Mouse (Mus musculus): ENCODE measurements around the gene Ptges.
A peak's percentile ranks its signal among the peaks of the same experiment; 100 is the strongest.
"Not testable (repeated sequence)": the region's sequence is repeated elsewhere in the genome, so short reads cannot be mapped to it uniquely, and the experiment has no call there.

Gene Ptges

DNA sequence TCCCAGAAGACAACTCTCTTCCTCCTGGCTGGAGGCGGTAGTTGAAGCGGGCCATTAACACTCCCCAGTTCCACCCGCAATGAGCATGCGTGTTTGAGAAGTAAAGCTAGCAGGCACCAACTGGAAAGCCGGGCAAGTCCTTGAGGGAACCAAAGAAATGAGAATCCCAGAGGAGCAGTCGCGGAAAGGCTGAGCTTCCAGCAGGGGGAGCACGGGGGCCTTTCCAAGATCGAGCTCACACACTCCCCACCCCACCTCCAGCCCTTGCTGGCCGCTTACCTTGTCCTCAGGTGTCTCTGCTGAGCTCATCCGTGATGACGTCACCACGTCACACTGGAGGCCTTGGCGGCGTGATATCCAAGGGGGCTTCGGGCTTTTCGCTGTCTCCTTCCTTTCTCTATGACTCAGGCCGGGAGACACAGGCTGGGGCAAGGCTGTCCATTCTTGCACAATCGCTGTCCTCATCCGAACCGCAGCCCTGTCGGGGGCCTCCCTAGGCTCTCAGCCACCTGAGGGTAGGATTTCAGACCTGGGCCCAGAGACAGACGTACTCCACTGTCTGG is at the start of gene Ptges:
Ptges (minus strand) TSS at position 381 of the 563 bp plus-strand sequence.
- DNase-seq, result peak; percentile 80

DNA sequence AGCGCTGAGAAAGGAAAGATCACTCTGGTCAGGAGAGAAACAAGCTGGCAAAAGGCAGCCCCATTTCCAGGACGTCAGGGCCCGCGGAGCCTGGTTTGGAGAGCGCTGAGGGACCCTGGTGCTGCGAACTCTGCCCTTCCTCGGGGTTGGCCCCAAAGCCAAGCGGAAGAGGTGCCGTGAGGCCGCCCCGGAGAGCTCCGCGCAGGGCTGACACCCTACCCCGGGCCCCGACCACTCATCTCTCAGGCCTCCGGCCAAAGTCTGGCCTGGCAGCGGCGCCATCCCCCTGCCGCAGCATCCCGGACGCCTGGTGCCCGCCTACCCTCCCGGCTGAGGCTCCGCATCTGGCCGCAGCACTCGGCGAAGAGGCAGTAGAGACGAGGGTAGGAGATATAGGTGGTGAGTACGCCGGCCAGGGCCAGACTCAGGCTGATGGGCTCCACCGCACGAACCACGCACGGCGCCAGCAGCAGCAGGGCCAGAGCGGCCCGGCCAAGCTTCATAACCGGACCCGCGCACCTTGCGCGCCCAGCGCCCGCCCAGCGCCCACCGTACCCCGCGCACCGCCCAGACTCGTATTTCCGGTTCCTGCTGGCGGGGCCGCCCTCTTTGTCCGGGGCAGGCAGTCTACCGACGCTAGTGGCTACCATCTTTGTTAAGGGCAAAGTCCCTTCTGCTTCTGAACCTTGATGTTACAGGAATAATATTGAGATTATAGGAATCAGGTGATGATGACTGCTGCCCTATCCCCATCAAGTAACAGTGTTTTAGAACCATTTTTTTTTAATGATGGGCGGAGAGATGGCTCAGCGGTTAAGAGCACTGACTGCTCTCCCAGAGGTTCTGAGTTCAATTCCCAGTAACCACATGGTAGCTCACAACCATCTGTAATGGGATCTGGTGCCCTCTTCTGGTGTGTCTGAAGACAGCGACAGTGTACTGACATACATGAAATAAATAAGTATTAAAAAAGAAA is 38.0 kb upstream of the Ptges start, which contains the start of gene Tor1a:
Tor1a (minus strand) TSS at position 582 of the 976 bp plus-strand sequence.
- peak; percentile 90 for DNase-seq

GRCm38 (mm10) chr2:30966826-30967225 is 37.2 kb upstream of the Ptges start:
- DNase-seq, result no peak

DNA sequence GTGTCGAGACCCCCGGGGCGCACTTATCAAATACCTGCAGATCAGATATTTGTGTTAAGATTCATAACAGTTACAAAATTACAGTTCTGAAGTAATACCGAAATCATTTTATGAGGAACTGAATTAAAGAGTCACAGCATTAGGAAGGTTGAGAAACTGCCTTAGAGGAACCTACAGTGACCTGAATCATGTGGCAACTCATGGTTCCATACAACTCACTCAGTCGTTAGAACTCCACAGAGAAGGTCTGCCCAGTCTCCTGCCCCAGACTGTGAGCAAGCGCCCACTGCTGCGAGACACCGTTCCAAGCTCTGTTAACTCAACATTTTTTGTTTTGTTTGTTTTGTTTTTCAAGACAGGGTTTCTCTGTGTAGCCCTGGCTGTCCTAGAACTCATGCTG is 36.0 kb upstream of the Ptges start:
- no peak for DNase-seq

DNA sequence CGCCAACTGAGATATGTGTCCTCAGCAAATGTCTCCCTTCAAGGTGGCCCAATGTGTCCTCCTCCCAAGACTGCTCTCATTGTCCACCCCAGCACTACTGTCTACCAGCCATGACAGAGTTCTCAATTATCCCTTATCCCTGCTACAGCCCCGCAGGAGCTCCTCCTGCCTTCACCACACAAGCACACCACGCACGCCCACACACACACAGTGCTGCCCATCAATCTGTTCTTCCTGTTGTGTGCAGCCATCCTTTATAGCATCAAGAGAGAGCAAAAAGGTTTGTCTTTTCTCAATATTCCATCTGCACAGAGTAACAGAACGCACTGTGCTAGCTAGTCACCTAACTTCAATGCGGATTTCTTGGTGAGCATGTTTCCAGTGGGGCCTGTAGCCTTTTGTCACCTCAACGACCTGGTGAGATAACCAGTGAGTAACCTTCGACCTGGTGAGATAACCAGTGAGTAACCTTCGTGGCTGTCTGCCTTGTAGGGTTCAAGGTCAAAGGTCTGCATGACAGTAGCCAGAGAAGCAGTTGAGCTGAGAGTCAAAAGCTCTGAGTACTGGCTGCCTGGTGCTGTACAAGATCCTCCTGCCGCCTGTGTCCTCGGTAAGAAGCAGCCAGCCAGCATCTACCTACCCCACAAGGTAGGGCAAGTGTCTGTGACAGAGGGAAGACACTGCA is 33.0 kb upstream of the Ptges start:
- no peak for DNase-seq

GRCm38 (mm10) chr2:30959856-30960255 is 30.2 kb upstream of the Ptges start:
- no peak for DNase-seq

DNA sequence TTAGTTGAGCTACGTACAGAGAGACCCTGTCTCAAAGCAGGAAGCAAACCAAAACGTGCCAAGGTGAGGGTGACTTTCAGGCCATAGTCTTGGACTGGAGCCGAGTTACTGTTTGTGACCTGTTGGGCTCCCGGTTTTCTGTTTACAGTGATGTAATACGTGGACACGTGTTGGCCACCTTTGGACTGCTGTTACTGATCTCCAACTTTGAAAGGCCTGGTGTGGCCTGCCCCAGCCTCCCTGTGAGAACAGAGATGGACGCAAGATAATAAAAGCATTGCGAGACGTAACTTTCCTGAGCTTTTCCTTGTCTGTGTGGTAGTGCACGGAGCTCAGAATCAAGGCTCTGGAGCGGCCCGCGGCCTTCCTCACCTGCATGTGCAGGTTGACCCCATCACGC is 29.1 kb upstream of the Ptges start:
- peak; percentile 32 for DNase-seq

DNA sequence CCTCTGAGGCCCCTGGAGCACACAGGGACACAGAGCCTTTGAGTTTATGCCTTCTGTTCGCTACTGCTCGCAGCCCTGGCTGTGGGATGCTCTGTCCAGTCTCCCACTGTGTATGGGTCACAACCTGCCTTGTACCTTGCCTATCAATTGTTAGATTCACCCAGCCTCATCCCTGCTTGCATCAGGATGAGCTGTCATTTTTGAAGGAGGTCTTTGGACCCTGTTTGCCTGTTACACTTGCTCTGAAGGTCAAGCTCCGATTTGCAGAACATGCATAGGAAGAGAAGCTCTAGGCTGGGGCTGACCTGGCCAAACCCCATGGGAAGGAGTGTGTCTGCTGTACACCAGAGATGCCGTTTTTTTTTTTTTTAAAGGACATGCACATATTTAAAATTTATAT is 27.8 kb upstream of the Ptges start:
- no peak for DNase-seq

- no peak for DNase-seq
Measured at GRCm38 (mm10) chr2:30954797-30955196, 25.1 kb upstream of the Ptges start.

- peak; percentile 88 for DNase-seq
Measured at GRCm38 (mm10) chr2:30952824-30953490, 23.3 kb upstream of the Ptges start, which contains the start of gene Tor1b. Gene Tor1b (plus strand): TSS chr2:30952959.

- DNase-seq, result no peak
Measured at GRCm38 (mm10) chr2:30952457-30952823, 22.8 kb upstream of the Ptges start.

DNA sequence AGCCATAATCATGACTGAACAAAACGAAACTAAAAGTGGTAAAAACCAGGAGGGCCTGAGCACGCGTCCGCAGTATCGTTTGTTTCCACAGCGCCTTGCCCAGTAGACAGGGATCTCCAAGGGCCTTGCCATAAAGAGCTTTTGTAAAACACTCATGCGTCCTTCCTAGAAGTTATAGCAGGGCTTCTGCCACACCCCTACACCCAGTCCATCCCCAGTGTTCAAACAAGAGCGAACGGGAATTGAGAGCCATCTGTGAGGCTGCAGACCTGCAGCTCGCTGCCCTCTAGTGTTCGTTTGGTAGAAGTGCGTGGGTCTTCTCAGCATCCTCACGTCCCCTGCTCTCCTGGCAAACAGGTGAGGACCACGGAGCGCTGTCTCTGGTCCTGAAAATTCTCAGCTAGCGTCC is 12.9 kb upstream of the Ptges start:
- peak; percentile 75 for DNase-seq

DNA sequence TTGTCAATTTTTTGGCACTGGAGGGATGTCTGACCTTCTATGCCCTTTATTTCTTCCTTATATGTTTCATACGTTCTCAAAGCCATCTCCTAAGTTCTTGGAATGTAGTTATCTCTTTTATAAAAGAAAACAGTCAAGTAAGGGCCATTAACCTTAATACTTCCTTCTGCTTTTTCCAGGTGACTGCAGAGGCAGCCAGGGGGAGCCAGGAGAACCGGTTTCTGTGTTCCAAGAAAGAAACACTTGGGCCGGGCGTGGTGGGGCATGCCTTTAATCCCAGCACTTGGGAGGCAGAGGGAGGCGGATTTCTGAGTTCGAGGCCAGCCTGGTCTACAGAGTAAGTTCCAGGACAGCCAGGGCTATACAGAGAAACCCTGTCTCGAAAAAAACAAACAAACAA is 12.5 kb upstream of the Ptges start:
- not testable (repeated sequence) for DNase-seq

DNA sequence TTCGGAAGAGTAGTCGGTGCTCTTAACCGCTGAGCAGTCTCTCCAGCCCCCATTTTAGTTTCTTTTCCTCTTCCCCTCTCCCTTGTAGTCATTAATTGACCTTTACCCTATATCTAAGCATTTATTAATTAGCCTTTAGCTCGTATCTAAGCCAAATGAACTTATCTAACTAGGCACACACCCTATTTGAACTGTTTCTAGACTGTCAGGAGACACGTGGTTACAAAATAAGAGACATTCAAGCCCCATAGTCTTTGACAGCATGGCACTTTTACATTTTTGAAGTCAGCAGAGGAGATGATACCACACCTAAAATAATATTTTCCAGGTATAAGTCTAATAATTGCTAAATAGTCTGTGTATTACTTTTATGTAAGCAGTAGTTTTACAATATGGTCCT is 11.9 kb upstream of the Ptges start:
- no peak for DNase-seq

GRCm38 (mm10) chr2:30938574-30938991 is 8.9 kb upstream of the Ptges start:
- DNase-seq, result no peak

- no peak for DNase-seq
Measured at GRCm38 (mm10) chr2:30937731-30938130, 8.1 kb upstream of the Ptges start.

GRCm38 (mm10) chr2:30936808-30937207 is 7.1 kb upstream of the Ptges start:
- no peak for DNase-seq

- DNase-seq, result peak; percentile 75
Measured at GRCm38 (mm10) chr2:30933917-30934450, 4.3 kb upstream of the Ptges start.

DNA sequence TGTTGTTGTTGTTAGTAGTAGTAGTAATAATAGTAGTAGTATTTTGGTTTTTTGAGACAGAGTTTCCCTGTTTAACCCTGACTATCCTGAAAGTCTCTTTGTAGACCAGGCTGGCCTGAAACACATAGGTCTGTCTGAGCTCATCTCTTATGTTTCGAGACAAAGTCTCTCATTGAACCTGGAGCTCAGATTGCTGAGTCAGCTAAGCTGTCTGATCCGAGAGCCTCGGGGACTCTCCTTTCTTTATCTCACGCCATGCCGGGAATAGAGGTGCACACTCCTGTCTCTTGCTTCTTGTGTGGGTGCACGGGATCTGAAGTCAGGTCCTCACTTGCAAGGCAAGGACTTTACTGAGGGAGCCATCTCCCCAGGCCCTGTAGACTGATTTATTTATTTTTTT is 3.4 kb upstream of the Ptges start:
- no peak for DNase-seq

- no peak for DNase-seq
Measured at GRCm38 (mm10) chr2:30931922-30932321, 2.3 kb upstream of the Ptges start.

- not testable (repeated sequence) for DNase-seq
Measured at GRCm38 (mm10) chr2:30930846-30931245, 1.2 kb upstream of the Ptges start.

GRCm38 (mm10) chr2:30928893-30929482 is 675 bp downstream of the Ptges start:
- peak; percentile 88 for DNase-seq
